Mouse (Mus musculus) testis, adult 2 months (tissue): ENCODE measurements around the gene Rab20.

Experiments used
- CTCF ChIP-seq: fragments of 200-500 bp; IDR thresholded peaks from 2 replicates; pipeline ENCODE4 v1.5.1; 2012; ENCODE audit warnings: low read depth, mild to moderate bottlenecking, inconsistent platforms, low read length, moderate library complexity; ENCODE audit not compliant: control insufficient read depth, insufficient read depth, insufficient replicate concordance
- POLR2A ChIP-seq: fragments of 200-500 bp; IDR thresholded peaks from 2 replicates; pipeline ENCODE4 v1.6.1; 2012; ENCODE audit warnings: low read depth, mild to moderate bottlenecking, inconsistent platforms, low read length, moderate library complexity; ENCODE audit not compliant: control insufficient read depth

GRCm38 (mm10) chr8:11441291-11441690 lies 37.2 kb downstream of the Rab20 start:
- TF ChIP-seq POLR2A: no peak
- no peak for TF ChIP-seq CTCF
